Mouse (Mus musculus): ENCODE measurements around the gene Blmh.

The Blmh gene

GRCm38 (mm10) chr11:76924759-76925236, at the start of gene Blmh:
Gene Blmh (plus strand): TSS chr11:76924809.
- DNase-seq (ENCODE audit: low spot score in 2 of 2): no peak

GRCm38 (mm10) chr11:76879816-76880215, 44.8 kb upstream of the Blmh start:
- no peak for DNase-seq (ENCODE audit: low spot score in 2 of 2)

- no peak for DNase-seq (ENCODE audit: low spot score in 2 of 2)
Observed at GRCm38 (mm10) chr11:76884451-76884850, 40.2 kb upstream of the Blmh start.

- no peak for DNase-seq (ENCODE audit: low spot score in 2 of 2)
Observed at GRCm38 (mm10) chr11:76889339-76890164, 35.1 kb upstream of the Blmh start.

GRCm38 (mm10) chr11:76891171-76891570, 33.4 kb upstream of the Blmh start:
- DNase-seq (ENCODE audit: low spot score in 2 of 2): no peak

- no peak for DNase-seq (ENCODE audit: low spot score in 2 of 2)
Observed at GRCm38 (mm10) chr11:76891738-76892349, 32.8 kb upstream of the Blmh start.

- DNase-seq (ENCODE audit: low spot score in 2 of 2): no peak
Observed at GRCm38 (mm10) chr11:76892972-76893371, 31.6 kb upstream of the Blmh start.

- no peak for DNase-seq (ENCODE audit: low spot score in 2 of 2)
Observed at GRCm38 (mm10) chr11:76893570-76893969, 31.0 kb upstream of the Blmh start.

- DNase-seq (ENCODE audit: low spot score in 2 of 2): peak in 1 of 2 experiments; percentile 11
Observed at GRCm38 (mm10) chr11:76894240-76894639, 30.4 kb upstream of the Blmh start.

GRCm38 (mm10) chr11:76896360-76896759, 28.2 kb upstream of the Blmh start:
- no peak for DNase-seq (ENCODE audit: low spot score in 2 of 2)

- DNase-seq (ENCODE audit: low spot score in 2 of 2): no peak
Observed at GRCm38 (mm10) chr11:76897126-76897525, 27.5 kb upstream of the Blmh start.

GRCm38 (mm10) chr11:76897871-76898270, 26.7 kb upstream of the Blmh start:
- no peak for DNase-seq (ENCODE audit: low spot score in 2 of 2)

- no peak for DNase-seq (ENCODE audit: low spot score in 2 of 2)
Observed at GRCm38 (mm10) chr11:76898751-76899150, 25.9 kb upstream of the Blmh start.

GRCm38 (mm10) chr11:76899758-76900738, 24.6 kb upstream of the Blmh start:
- DNase-seq (ENCODE audit: low spot score in 2 of 2): no peak

GRCm38 (mm10) chr11:76901579-76902361, 22.8 kb upstream of the Blmh start, which contains the start of gene Tmigd1:
Gene Tmigd1 (plus strand): TSS chr11:76902159.
- no peak for DNase-seq (ENCODE audit: low spot score in 2 of 2)

- DNase-seq (ENCODE audit: low spot score in 2 of 2): no peak
Observed at GRCm38 (mm10) chr11:76904340-76904739, 20.3 kb upstream of the Blmh start.

- DNase-seq (ENCODE audit: low spot score in 2 of 2): no peak
Observed at GRCm38 (mm10) chr11:76908651-76909050, 16.0 kb upstream of the Blmh start.

GRCm38 (mm10) chr11:76911325-76912054, 13.1 kb upstream of the Blmh start:
- DNase-seq (ENCODE audit: low spot score in 2 of 2): no peak

- DNase-seq (ENCODE audit: low spot score in 2 of 2): peak in 1 of 2 experiments; percentile 9
Observed at GRCm38 (mm10) chr11:76912055-76912395, 12.6 kb upstream of the Blmh start.

GRCm38 (mm10) chr11:76914366-76914765, 10.2 kb upstream of the Blmh start:
- DNase-seq (ENCODE audit: low spot score in 2 of 2): no peak

Data from frontal cortex, postnatal 25 days (tissue).